Mouse (Mus musculus) heart, embryonic 16.5 days (tissue): ENCODE measurements around the gene Kif28. TPM values are rescaled to one million over a fixed set of nuclear protein-coding genes. Genes with fewer than 3 reads are reported as not detected.
A peak's percentile ranks its signal among the peaks of the same experiment; 100 is the strongest.

Experiments
- ATAC-seq: fragments of 200-750 bp; cut with Nextera tagmentation; replicated peaks from 2 replicates; pipeline ENCODE4 v1.8.0; 2017; ENCODE audit warnings: moderate number of reproducible peaks; ENCODE audit not compliant: insufficient read depth, low FRiP score; ENCODE audit errors: extremely low read depth
- H3K27ac ChIP-seq: fragments of 300-500 bp; sonication (generic); 2 replicates; pipeline ENCODE4 v1.5.1; 2014; ENCODE audit warnings: mild to moderate bottlenecking, low read length, control low read depth, moderate library complexity
- H3K27me3 ChIP-seq: fragments of 300-500 bp; sonication (generic); 2 replicates; pipeline ENCODE4 v1.6.1; 2014; ENCODE audit warnings: low read length, mixed read lengths; ENCODE audit not compliant: control insufficient read depth, insufficient read depth
- H3K36me3 ChIP-seq: fragments of 300-500 bp; sonication (generic); 2 replicates; pipeline ENCODE4 v1.6.1; 2014; ENCODE audit not compliant: control insufficient read depth, insufficient read depth
- H3K4me1 ChIP-seq: fragments of 300-500 bp; sonication (generic); 2 replicates; pipeline ENCODE4 v1.6.1; 2014; ENCODE audit warnings: low read length, mixed read lengths; ENCODE audit not compliant: control insufficient read depth, insufficient read depth
- H3K4me2 ChIP-seq: fragments of 300-500 bp; sonication (generic); 2 replicates; pipeline ENCODE4 v1.6.1; 2014; ENCODE audit warnings: low read depth, mild to moderate bottlenecking, control low read depth, low read length
- H3K4me3 ChIP-seq: fragments of 300-500 bp; sonication (generic); 2 replicates; pipeline ENCODE4 v1.5.1; 2014; ENCODE audit warnings: mild to moderate bottlenecking, control low read depth, low read length
- H3K9ac ChIP-seq: fragments of 300-500 bp; sonication (generic); 2 replicates; pipeline ENCODE4 v1.6.1; 2014; ENCODE audit warnings: low read length, control low read depth
- H3K9me3 ChIP-seq: fragments of 300-500 bp; sonication (generic); replicated peaks from 2 replicates; pipeline ENCODE4 v1.6.1; 2016; ENCODE audit warnings: low read length; ENCODE audit not compliant: control insufficient read depth
- WGBS: fragments of 180-500 bp; shearing (Covaris S2); extraction: QIAGEN DNeasy Blood & Tissue Kit; methylation state at CpG from one replicate; pipeline ENCODE4 v1.1.7; 2014; 5-methylcytosine and 5-hydroxymethylcytosine counted together
- polyA plus RNA-seq: library from polyadenylated mRNA; unstranded; fragments of >200 nt; fragmentation: Nextera tagmentation; extraction: Ambion mirVana; gene quantifications from 2 replicates; pipeline ENCODE4 v1.2.1, GENCODE M21; 2015

The Kif28 gene
- polyA plus RNA-seq, 1 experiment from 2014 or later: 0.05 TPM

- WGBS: 20% methylated on average over 4 of the region's 4 CpGs
- Histone ChIP-seq H3K9me3 (no peaks in the 10 kb centered on the region), H3K4me3 (no peak overlapping the region), H3K27me3 (no peaks in the 10 kb centered on the region), H3K36me3 (no peaks in the 10 kb centered on the region), H3K4me2 (peak overlapping the region; percentile 53), H3K4me1 (peaks cover 2% of the 10 kb centered on the region; the same call in 1 of the 2 replicates), H3K27ac (no peak overlapping the region), H3K9ac (peak overlapping the region; percentile 24; the same call in 1 of the 2 replicates)
- ATAC-seq: 0 out of 2 replicates have a peak, but pooled peaks have one; percentile 10
Observed at GRCm38 (mm10) chr1:179645980-179646268, 99.1 kb downstream of the Kif28 start.

Other genes starting within 250 kb of the Kif28 start
- 11.1 and 13.3 TPM in 2 replicates for gene Smyd3, start 227.2 kb downstream of the Kif28 start, polyA plus RNA-seq
- gene Tfb2m, start 199.0 kb downstream of the Kif28 start, polyA plus RNA-seq: 25.1 and 27.9 TPM in 2 replicates
- 20.9 and 21.3 TPM in 2 replicates for gene Cnst, start 198.9 kb downstream of the Kif28 start, polyA plus RNA-seq
- gene Sccpdh, start 77.1 kb downstream of the Kif28 start, polyA plus RNA-seq: 104 and 109 TPM in 2 replicates
- not detected in 2 replicates for gene Gm10518, start 58.1 kb upstream of the Kif28 start, polyA plus RNA-seq
- gene Ahctf1, start 58.4 kb upstream of the Kif28 start, polyA plus RNA-seq: 13.3 and 13.8 TPM in 2 replicates
- 11.6 and 11.7 TPM in 2 replicates for gene Cdc42bpa, start 215.2 kb upstream of the Kif28 start, polyA plus RNA-seq